Comparison of ENCODE assay signal across 8 mouse cellular contexts in genomic region chr10:118110006-118110920, GRCm38 (mm10). TPM values are rescaled to one million over a fixed set of nuclear protein-coding genes. Genes with fewer than 3 reads are reported as not detected.
A peak's percentile ranks its signal among the peaks of the same experiment; 100 is the strongest.
DNase-seq lines count a peak whose midpoint lies in the region; ATAC-seq and TF ChIP-seq lines count a peak whose summit lies in the region.

No protein-coding gene starts in this region.

- ATAC-seq in neural tube, embryonic 15.5 days (ENCODE audit: low FRiP score), result no peak
- ATAC-seq in megakaryocyte-erythroid progenitor cell, adult 5-6 weeks (replicated peaks; ENCODE audit: low FRiP score, low TSS enrichment, poor library complexity, severe bottlenecking), result peak; percentile 31

- TF ChIP-seq POLR2A in heart, adult 2 months (IDR thresholded peaks at IDR 0.05; ENCODE audit: insufficient read depth, low read depth, low read length), result no peak

- H3K79me2 ChIP-seq in heart, adult 2 months (replicated peaks; ENCODE audit: control insufficient read depth, insufficient read depth, low read length), result no peaks in the 10 kb centered on the region

- no peak overlapping the region for H3K4me2 ChIP-seq in neural tube, embryonic 15.5 days

- no peaks in the 10 kb centered on the region for H3K9me3 ChIP-seq in neural tube, embryonic 15.5 days (replicated peaks)

- TF ChIP-seq EP300 in heart, adult 2 months (IDR thresholded peaks at IDR 0.05; ENCODE audit: insufficient read depth, low read depth, low read length), result 0 out of 2 replicates have a peak, but pooled peaks have one; percentile 21

- H3K36me3 ChIP-seq in neural tube, embryonic 15.5 days, result no peaks in the 10 kb centered on the region
- no peaks in the 10 kb centered on the region for H3K36me3 ChIP-seq in heart, adult 2 months (ENCODE audit: control insufficient read depth, insufficient read depth, low read length)

- no peak overlapping the region for H3K27ac ChIP-seq in neural tube, embryonic 15.5 days (replicated peaks)
- H3K27ac ChIP-seq in heart, adult 2 months, result no peak overlapping the region; the same call in 1 of the 2 replicates

- DNase-seq in neural tube, embryonic 10.5 days (ENCODE audit: extremely low spot score, low spot score), result peak; percentile 74
- peak; percentile 73 for DNase-seq in adrenal gland, adult 2 months
- peak in 1 of 2 experiments; percentile 46 for DNase-seq in heart, adult 2 months
- DNase-seq in kidney, adult 8-10 months, result peak; percentile 77 to 86
- no peak for DNase-seq in cerebellum, adult 8-10 months
- DNase-seq in left cerebral cortex, adult 11 months (ENCODE audit: low spot score), result no peak

- peak; percentile 83 for TF ChIP-seq CTCF in heart, adult 2 months (IDR thresholded peaks at IDR 0.05)

- no peak overlapping the region for H3K4me3 ChIP-seq in neural tube, embryonic 15.5 days (replicated peaks)
- no peak overlapping the region for H3K4me3 ChIP-seq in heart, adult 2 months

- H3K4me1 ChIP-seq in neural tube, embryonic 15.5 days, result peaks cover 28% of the 10 kb centered on the region
- peaks cover 2% of the 10 kb centered on the region for H3K4me1 ChIP-seq in heart, adult 2 months (ENCODE audit: control insufficient read depth, insufficient read depth, low read length)

- no peaks in the 10 kb centered on the region for H3K27me3 ChIP-seq in neural tube, embryonic 15.5 days (replicated peaks)
- H3K27me3 ChIP-seq in heart, adult 2 months (ENCODE audit: control insufficient read depth, insufficient read depth, low read length), result no peaks in the 10 kb centered on the region

- WGBS in neural tube, embryonic 15.5 days, result 12% methylated on average over 8 of the region's 8 CpGs
- 41% methylated on average over 8 of the region's 8 CpGs for WGBS in heart, adult 2 months

- intact Hi-C loops in heart, adult 2 months (cut with DNase I), result loop anchor here (2.0 to 5.0 kb wide), 3 partner anchors 63 to 378 kb away; partner anchors contain the start of gene Nup107

- no peak overlapping the region for H3K9ac ChIP-seq in neural tube, embryonic 15.5 days (replicated peaks)
- no peak overlapping the region for H3K9ac ChIP-seq in heart, adult 2 months (ENCODE audit: low read depth, low read length)

RNA-seq across cellular contexts. Expression of gene Mdm1, which starts 31.3 kb away (rescaled TPM):
- polyA plus RNA-seq in neural tube, embryonic 15.5 days (2015; fragmentation: Nextera tagmentation; extraction: Ambion mirVana), result 25.1 and 25.3 TPM in 2 replicates
- 10 to 100 TPM in 1 of 2 experiments, 1 to 10 TPM in 1; 8.0 to 16.3 TPM for total RNA-seq in adrenal gland, adult 2 months (2021)
- 1.8 and 2.3 TPM in 2 replicates for polyA plus RNA-seq in adrenal gland, adult 2 months (2012; rRNA removed)
- total RNA-seq in heart, adult 2 months (2021), result 1 to 10 TPM; 3.9 to 4.0 TPM
- polyA plus RNA-seq in heart, adult 2 months (2012; rRNA removed), result 3.3 and 5.9 TPM in 2 replicates
- 10.9 and 13.6 TPM in 2 replicates for total RNA-seq in megakaryocyte-erythroid progenitor cell, adult 5-6 weeks (2014; fragmentation: Nextera tagmentation)
- total RNA-seq in megakaryocyte-erythroid progenitor cell, adult 5-6 weeks (2017), result 25.2 and 29.6 TPM in 2 replicates

Comparison
In these comparisons a context has a peak if more than half of its experiments do, and no peak if none do; other contexts are left out.
1. DNase-seq: peak in neural tube, embryonic 10.5 days (single experiment), adrenal gland, adult 2 months (single experiment) and kidney, adult 8-10 months (2 of 2); none in cerebellum, adult 8-10 months (single experiment) and left cerebral cortex, adult 11 months (single experiment).